Mouse (Mus musculus) lung, embryonic 14.5 days (tissue): ENCODE data around the gene Cd300lb. TPM values are rescaled to one million over a fixed set of nuclear protein-coding genes. Genes with fewer than 3 reads are reported as not detected.
"Not testable (repeated sequence)": the region's sequence is repeated elsewhere in the genome, so short reads cannot be mapped to it uniquely, and the experiment has no call there.

ENCODE experiments used
- ATAC-seq: fragments of 200-750 bp; cut with Nextera tagmentation; 2 replicates; pipeline ENCODE4 v1.8.0; 2017; ENCODE audit warnings: mild to moderate bottlenecking, moderate TSS enrichment, moderate library complexity; ENCODE audit not compliant: insufficient read depth
- DNase-seq: peaks from one replicate; pipeline ENCODE4 v3.0.0-alpha.2; 2015
- H3K27ac ChIP-seq: fragments of 300-500 bp; sonication (generic); 2 replicates; pipeline ENCODE4 v1.5.1; 2014; ENCODE audit warnings: low read depth, mild to moderate bottlenecking, moderate library complexity
- H3K27me3 ChIP-seq: fragments of 300-500 bp; sonication (generic); 2 replicates; pipeline ENCODE4 v1.6.1; 2014; ENCODE audit warnings: low read length, control low read depth; ENCODE audit not compliant: insufficient read depth
- H3K36me3 ChIP-seq: fragments of 300-500 bp; sonication (generic); 2 replicates; pipeline ENCODE4 v1.6.1; 2014; ENCODE audit warnings: control low read depth; ENCODE audit not compliant: insufficient read depth
- H3K4me1 ChIP-seq: fragments of 300-500 bp; sonication (generic); 2 replicates; pipeline ENCODE4 v1.6.1; 2014; ENCODE audit warnings: antibody characterized with exemption, control low read depth; ENCODE audit not compliant: insufficient read depth
- H3K4me2 ChIP-seq: fragments of 300-500 bp; sonication (generic); 2 replicates; pipeline ENCODE4 v1.6.1; 2014; ENCODE audit warnings: mild to moderate bottlenecking
- H3K4me3 ChIP-seq: fragments of 300-500 bp; sonication (generic); 2 replicates; pipeline ENCODE4 v1.5.1; 2014; ENCODE audit warnings: low read depth, low read length
- H3K9ac ChIP-seq: fragments of 300-500 bp; sonication (generic); 2 replicates; pipeline ENCODE4 v1.6.1; 2014
- H3K9me3 ChIP-seq: fragments of 300-500 bp; sonication (generic); 2 replicates; pipeline ENCODE4 v1.6.1; 2016; ENCODE audit warnings: low read depth, low read length, control low read depth
- CTCF ChIP-seq: IDR thresholded peaks from 2 replicates; pipeline ENCODE4 v1.5.1; 2016; ENCODE audit warnings: antibody characterized with exemption, low read depth
- WGBS: fragments of 180-500 bp; shearing (Covaris S2); extraction: QIAGEN DNeasy Blood & Tissue Kit; methylation state at CpG from one replicate; pipeline ENCODE4 v1.1.7; 2014; 5-methylcytosine and 5-hydroxymethylcytosine counted together
- polyA plus RNA-seq: library from polyadenylated mRNA; unstranded; fragments of >200 nt; fragmentation: Nextera tagmentation; extraction: Ambion mirVana; gene quantifications from 2 replicates; pipeline ENCODE4 v1.2.1, GENCODE M21; 2014

Gene Cd300lb
- polyA plus RNA-seq, 1 experiment from 2014 or later: 0.36 TPM

DNA sequence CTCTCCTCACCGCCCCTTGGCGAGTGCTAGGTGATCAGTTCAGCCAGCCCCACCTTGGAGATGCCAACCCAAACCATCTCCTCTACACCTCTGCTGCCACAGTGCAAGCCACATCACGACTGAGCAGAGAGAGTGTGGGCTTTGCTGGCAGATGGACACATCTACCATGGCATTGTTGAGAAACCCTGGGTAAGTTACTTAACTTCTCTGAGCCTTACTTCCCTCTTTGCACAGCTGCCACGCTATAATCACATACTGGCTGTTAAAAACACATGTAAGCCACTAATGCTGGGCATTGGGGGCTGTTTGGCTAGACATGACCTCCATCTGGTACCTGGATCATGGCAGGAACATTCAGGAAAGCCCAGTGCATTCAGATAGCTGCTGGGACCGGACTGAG is 3.1 kb downstream of the Cd300lb start:
- H3K9ac ChIP-seq: no peak overlapping the region
- H3K36me3 ChIP-seq: no peaks in the 10 kb centered on the region
- ATAC-seq (no peak), DNase-seq (no peak)
- no peaks in the 10 kb centered on the region for H3K27me3 ChIP-seq
- TF ChIP-seq CTCF: no peak
- no peaks in the 10 kb centered on the region for H3K9me3 ChIP-seq
- H3K4me2 ChIP-seq: no peak overlapping the region
- H3K27ac ChIP-seq: no peak overlapping the region
- no peaks in the 10 kb centered on the region for H3K4me1 ChIP-seq
- no peak overlapping the region for H3K4me3 ChIP-seq
- WGBS: 73% methylated on average over 5 of the region's 5 CpGs

DNA sequence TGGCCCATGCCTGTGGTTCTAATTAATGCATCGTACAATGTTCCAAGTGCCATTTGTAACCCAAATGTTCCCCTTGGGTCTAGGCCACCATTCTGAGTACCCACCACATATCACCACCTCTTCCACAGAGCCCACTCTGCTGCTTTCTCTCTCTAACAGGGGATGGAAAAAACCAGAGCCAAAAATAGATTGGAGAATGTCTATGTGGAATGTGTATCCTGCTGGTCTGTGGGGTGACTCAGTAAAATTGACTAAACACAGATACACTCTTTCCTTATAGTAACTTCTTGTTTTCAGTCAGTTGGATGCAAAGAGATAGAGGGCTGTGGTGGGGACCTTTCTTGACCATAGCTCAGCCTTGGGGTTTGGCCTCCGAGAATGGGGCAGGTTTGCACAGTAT is 4.6 kb downstream of the Cd300lb start:
- Histone ChIP-seq H3K27ac (no peak overlapping the region), H3K9ac (no peak overlapping the region), H3K9me3 (no peaks in the 10 kb centered on the region), H3K4me1 (no peaks in the 10 kb centered on the region), H3K27me3 (no peaks in the 10 kb centered on the region), H3K36me3 (no peaks in the 10 kb centered on the region), H3K4me3 (no peak overlapping the region), H3K4me2 (no peak overlapping the region)
- no peak for TF ChIP-seq CTCF
- 87% methylated on average over 2 of the region's 2 CpGs for WGBS
- ATAC-seq (no peak), DNase-seq (no peak)

DNA sequence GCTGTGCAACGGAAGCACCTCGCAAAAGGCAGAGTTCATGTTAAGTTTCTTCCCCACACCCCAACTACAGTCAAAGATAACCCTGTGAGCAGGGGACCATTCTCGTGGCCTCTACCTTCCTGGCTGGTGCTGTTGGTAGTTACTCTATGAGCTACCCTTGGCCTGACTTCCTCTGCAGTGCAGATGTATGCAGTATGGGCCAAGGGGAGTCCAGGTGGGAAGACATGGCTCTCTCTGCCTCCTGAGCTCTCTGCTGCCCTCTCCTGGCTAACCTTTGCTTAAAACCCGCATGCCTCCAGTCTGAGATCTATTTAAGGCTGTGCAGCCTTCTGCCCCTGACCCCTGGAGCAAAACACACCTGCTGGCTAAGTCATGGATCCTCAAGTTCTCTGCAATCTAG is 10.2 kb downstream of the Cd300lb start:
- H3K4me3 ChIP-seq: no peak overlapping the region
- H3K9ac ChIP-seq: no peak overlapping the region
- DNase-seq: peak; percentile 46
- no peaks in the 10 kb centered on the region for H3K4me1 ChIP-seq
- no peaks in the 10 kb centered on the region for H3K27me3 ChIP-seq
- no peaks in the 10 kb centered on the region for H3K36me3 ChIP-seq
- WGBS: 76% methylated on average over 4 of the region's 4 CpGs
- ATAC-seq: no peak
- H3K27ac ChIP-seq: no peak overlapping the region
- H3K9me3 ChIP-seq: no peaks in the 10 kb centered on the region; the same call in 1 of the 2 replicates
- H3K4me2 ChIP-seq: no peak overlapping the region
- peak; percentile 59 for TF ChIP-seq CTCF

DNA sequence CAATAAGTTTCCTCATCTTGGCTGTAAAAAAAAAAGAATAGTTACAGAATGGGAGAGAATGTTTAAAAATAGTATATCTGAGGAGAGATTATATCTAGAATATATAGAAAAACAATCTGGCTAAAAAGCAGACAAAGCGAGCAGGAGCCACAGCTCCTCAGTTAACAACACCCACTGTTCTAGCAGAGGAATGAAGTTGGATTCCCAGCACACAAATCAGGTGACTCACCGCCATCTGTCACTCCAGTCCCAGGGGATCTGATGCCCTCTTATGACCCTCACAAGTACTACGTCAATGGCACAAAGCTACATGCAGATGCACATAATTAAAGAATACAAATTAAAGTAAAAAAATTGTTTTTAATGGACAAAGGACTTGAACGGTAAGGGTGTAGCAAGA is 11.7 kb downstream of the Cd300lb start:
- Histone ChIP-seq H3K9ac (no peak overlapping the region), H3K4me3 (no peak overlapping the region), H3K4me1 (no peaks in the 10 kb centered on the region), H3K4me2 (no peak overlapping the region), H3K27ac (no peak overlapping the region), H3K9me3 (no peaks in the 10 kb centered on the region; the same call in 1 of the 2 replicates), H3K27me3 (no peaks in the 10 kb centered on the region), H3K36me3 (no peaks in the 10 kb centered on the region)
- no peak for DNase-seq
- WGBS: 78% methylated on average over 4 of the region's 4 CpGs
- TF ChIP-seq CTCF: no peak
- ATAC-seq: no peak

DNA sequence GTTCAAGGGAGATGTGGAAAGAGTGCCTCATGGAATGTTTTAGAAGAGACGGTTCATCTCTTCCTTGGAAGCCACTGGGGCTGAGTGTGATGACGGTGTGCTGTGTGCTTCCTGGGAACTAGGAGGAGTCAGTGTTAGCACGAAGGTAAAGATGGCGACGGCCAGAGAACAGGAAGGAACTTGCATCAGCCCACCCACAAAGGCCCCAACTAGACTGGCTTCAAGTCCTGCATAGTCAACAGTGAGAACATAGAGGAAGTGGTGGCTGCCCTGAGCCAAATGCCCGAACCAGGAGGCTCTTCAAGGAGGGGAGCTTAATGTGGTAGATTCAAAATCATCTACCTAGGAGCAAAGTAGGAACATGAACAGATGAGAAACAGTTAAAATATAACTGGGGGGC is 17.1 kb downstream of the Cd300lb start:
- 67% methylated on average over 6 of the region's 6 CpGs for WGBS

DNA sequence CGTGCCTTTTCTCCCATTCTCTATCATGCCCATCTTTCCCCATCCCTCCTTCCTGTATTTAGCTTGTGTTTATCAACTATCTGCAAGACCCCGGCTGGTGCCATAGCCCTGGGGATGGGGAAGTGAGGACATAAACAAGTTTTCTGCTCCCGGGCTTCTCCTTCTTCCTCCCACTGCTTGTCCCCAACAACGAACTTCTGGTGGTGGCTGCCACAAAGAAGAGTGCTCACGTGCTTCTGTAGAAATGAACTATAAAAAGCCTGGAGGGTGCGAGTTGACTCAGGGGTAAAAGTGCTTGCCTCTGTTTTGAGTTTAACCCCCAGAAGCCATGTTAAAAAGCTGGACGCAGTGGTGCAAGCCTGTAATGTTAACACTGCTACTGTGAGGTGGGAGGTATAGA is 19.2 kb downstream of the Cd300lb start:
- Histone ChIP-seq H3K27ac (no peak overlapping the region), H3K9ac (no peak overlapping the region), H3K4me1 (no peaks in the 10 kb centered on the region), H3K27me3 (no peaks in the 10 kb centered on the region), H3K4me3 (no peak overlapping the region), H3K9me3 (no peaks in the 10 kb centered on the region; the same call in 1 of the 2 replicates), H3K4me2 (no peak overlapping the region), H3K36me3 (no peaks in the 10 kb centered on the region)
- 27% methylated on average over 7 of the region's 7 CpGs for WGBS
- DNase-seq (peak; percentile 4), ATAC-seq (no peak)
- TF ChIP-seq CTCF: no peak

More for the DNA sequence above, 17.1 kb downstream of the Cd300lb start:
- DNase-seq (no peak), ATAC-seq (no peak)
- Histone ChIP-seq H3K27me3 (no peaks in the 10 kb centered on the region), H3K4me1 (no peaks in the 10 kb centered on the region), H3K36me3 (no peaks in the 10 kb centered on the region), H3K27ac (no peak overlapping the region), H3K4me2 (no peak overlapping the region), H3K9me3 (no peaks in the 10 kb centered on the region; the same call in 1 of the 2 replicates), H3K9ac (no peak overlapping the region), H3K4me3 (no peak overlapping the region)
- TF ChIP-seq CTCF: no peak

DNA sequence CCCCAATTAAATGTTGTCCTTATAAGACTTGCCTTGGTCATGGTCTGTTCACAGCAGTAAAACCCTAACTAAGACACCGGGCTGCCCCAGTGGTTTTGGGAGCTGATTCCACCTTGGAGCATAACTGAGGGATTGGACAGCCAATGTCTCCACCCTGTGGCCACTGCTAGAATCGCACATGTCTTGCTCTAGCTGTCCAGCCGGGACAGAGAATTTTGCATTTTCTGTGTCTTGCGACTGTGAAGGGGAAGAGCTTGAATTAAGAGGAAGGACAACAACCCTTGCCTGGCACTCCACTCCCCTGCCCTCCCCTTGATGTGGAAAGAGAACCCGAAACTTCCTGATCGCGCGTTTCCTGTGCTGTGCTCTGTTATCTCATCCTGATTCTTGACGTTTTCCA is 21.3 kb downstream of the Cd300lb start:
- DNase-seq: peak; percentile 91
- H3K9ac ChIP-seq: no peak overlapping the region
- TF ChIP-seq CTCF: peak; percentile 91
- H3K4me2 ChIP-seq: no peak overlapping the region
- H3K4me1 ChIP-seq: no peaks in the 10 kb centered on the region
- no peak overlapping the region for H3K27ac ChIP-seq
- WGBS: 12% methylated on average over 9 of the region's 9 CpGs
- H3K36me3 ChIP-seq: no peaks in the 10 kb centered on the region
- ATAC-seq: 0 out of 2 replicates have a peak, but pooled peaks have one; percentile 17
- no peak overlapping the region for H3K4me3 ChIP-seq
- H3K27me3 ChIP-seq: no peaks in the 10 kb centered on the region
- no peaks in the 10 kb centered on the region for H3K9me3 ChIP-seq

DNA sequence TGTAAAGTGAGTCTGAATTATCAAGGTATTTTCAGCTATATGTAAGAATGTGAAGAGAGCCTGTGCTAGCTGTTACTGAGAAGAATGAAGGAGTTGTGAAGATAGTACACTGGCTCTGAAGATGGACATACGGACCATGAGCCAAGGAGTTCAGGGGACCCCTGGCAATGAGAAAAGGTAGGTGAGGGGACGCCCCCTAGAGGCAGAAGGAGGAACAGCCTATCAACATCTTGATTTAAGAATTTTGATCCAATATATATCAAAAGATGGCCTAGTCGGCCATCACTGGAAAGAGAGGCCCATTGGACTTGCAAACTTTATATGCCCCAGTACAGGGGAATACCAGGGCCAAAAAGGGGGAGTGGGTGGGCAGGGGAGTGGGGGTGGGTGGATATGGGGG is 24.6 kb downstream of the Cd300lb start:
- DNase-seq, H3K9me3 ChIP-seq, H3K4me2 ChIP-seq, H3K27me3 ChIP-seq, H3K4me3 ChIP-seq, H3K36me3 ChIP-seq, H3K27ac ChIP-seq, H3K4me1 ChIP-seq, ATAC-seq, H3K9ac ChIP-seq: not testable (repeated sequence)
- peak; percentile 37 for TF ChIP-seq CTCF
- WGBS: 34% methylated on average over 3 of the region's 3 CpGs
